Mouse (Mus musculus) olfactory bulb, adult 2 months (tissue): ENCODE results near the gene Spink4. TPM values are rescaled to one million over a fixed set of nuclear protein-coding genes. Genes with fewer than 3 reads are reported as not detected.

Source experiments
- H3K27ac ChIP-seq: fragments of 200-500 bp; 2 replicates; pipeline ENCODE4 v1.5.1; 2012; ENCODE audit warnings: low read depth, low read length; ENCODE audit not compliant: insufficient read depth
- H3K4me1 ChIP-seq: fragments of 200-500 bp; 2 replicates; pipeline ENCODE4 v1.6.1; 2012; ENCODE audit warnings: low read length; ENCODE audit not compliant: control insufficient read depth, insufficient read depth
- H3K4me3 ChIP-seq: fragments of 200-500 bp; 2 replicates; pipeline ENCODE4 v1.5.1; 2012; ENCODE audit warnings: mild to moderate bottlenecking, low read depth, low read length, moderate library complexity; ENCODE audit not compliant: insufficient read depth
- CTCF ChIP-seq: fragments of 200-500 bp; IDR thresholded peaks from 2 replicates; pipeline ENCODE4 v1.5.1; 2012; ENCODE audit warnings: low read depth, mild to moderate bottlenecking, low read length, moderate library complexity; ENCODE audit not compliant: insufficient read depth
- POLR2A ChIP-seq: fragments of 200-500 bp; IDR thresholded peaks from 2 replicates; pipeline ENCODE4 v1.6.1; 2012; ENCODE audit warnings: mild to moderate bottlenecking, low read depth, low read length, moderate library complexity; ENCODE audit not compliant: insufficient read depth
- WGBS: fragments of 180-500 bp; shearing (Covaris S2); methylation state at CpG from one replicate; pipeline ENCODE4 v1.1.7; 2018; 5-methylcytosine and 5-hydroxymethylcytosine counted together
- polyA plus RNA-seq: library from polyadenylated mRNA; stranded (reverse); fragments of >200 nt; gene quantifications from 2 replicates; pipeline ENCODE4 v1.2.4, GENCODE M21; 2012; ENCODE audit warnings: low replicate concordance; ENCODE audit not compliant: missing spikeins, insufficient read depth, insufficient read length

Gene Spink4
- polyA plus RNA-seq, 1 experiment = not detected

- Histone ChIP-seq H3K4me1 (peaks cover 6% of the 10 kb centered on the region; the same call in 1 of the 2 replicates), H3K27ac (peak overlapping the region; percentile 88), H3K4me3 (peak overlapping the region; percentile 98)
- 8% methylated on average over 12 of the region's 13 CpGs for WGBS
- TF ChIP-seq CTCF = no peak
- no peak for TF ChIP-seq POLR2A
Measured at GRCm38 (mm10) chr4:40969781-40970591, 50.1 kb downstream of the Spink4 start.

- TF ChIP-seq POLR2A (no peak), CTCF (no peak)
- H3K4me1 ChIP-seq = peaks cover 6% of the 10 kb centered on the region; the same call in 1 of the 2 replicates
- H3K4me3 ChIP-seq = peak overlapping the region; percentile 98
- WGBS = under 1% methylated on average over 16 of the region's 16 CpGs
- H3K27ac ChIP-seq = peak overlapping the region; percentile 88
Measured at GRCm38 (mm10) chr4:40970592-40970841, 50.7 kb downstream of the Spink4 start.

GRCm38 (mm10) chr4:40970842-40971701 is 51.2 kb downstream of the Spink4 start, which contains the start of gene Nfx1:
TSS of gene Nfx1 (plus strand) at chr4:40970906.
- TF ChIP-seq CTCF = no peak
- peak; percentile 87 for TF ChIP-seq POLR2A
- under 1% methylated on average over 84 of the region's 85 CpGs for WGBS
- peak within 1 kb of the TSS; percentile 88 for H3K27ac ChIP-seq
- peaks cover 6% of the 10 kb centered on the region; the same call in 1 of the 2 replicates for H3K4me1 ChIP-seq
- H3K4me3 ChIP-seq = peak within 1 kb of the TSS; percentile 98

GRCm38 (mm10) chr4:40971744-40972143 is 51.9 kb downstream of the Spink4 start:
- no peak overlapping the region for H3K27ac ChIP-seq
- 21% methylated on average over 13 of the region's 13 CpGs for WGBS
- H3K4me1 ChIP-seq = peaks cover 9% of the 10 kb centered on the region; the same call in 1 of the 2 replicates
- 0 out of 2 replicates have a peak overlapping the region, but pooled peaks have one; percentile 98 for H3K4me3 ChIP-seq
- TF ChIP-seq CTCF = peak; percentile 51; the same call in 1 of the 2 replicates
- TF ChIP-seq POLR2A = no peak

DNA sequence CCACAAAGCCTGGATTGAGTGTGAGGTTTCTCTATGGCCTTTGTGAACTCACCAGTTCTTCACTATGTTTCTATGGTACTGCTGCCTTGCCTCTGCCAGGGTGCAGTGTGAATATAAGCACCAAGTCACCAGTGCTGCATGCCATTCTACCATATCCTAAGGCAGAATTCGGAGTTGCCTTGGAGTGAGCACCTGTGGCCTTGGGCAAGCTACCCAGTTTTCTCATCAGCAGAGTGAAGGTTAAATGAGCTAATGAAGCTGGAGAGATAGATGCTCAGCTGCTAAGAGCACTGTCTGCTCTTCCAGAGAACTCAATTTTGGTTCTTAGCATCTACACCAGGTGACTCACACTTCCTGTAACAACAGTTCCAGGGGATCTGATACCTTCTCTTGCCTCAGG is 54.2 kb downstream of the Spink4 start:
- Histone ChIP-seq H3K4me3 (no peak overlapping the region), H3K27ac (no peak overlapping the region), H3K4me1 (peaks cover 11% of the 10 kb centered on the region; the same call in 1 of the 2 replicates)
- TF ChIP-seq CTCF (no peak), POLR2A (no peak)
- 91% methylated on average over 1 of the region's 1 CpGs for WGBS

DNA sequence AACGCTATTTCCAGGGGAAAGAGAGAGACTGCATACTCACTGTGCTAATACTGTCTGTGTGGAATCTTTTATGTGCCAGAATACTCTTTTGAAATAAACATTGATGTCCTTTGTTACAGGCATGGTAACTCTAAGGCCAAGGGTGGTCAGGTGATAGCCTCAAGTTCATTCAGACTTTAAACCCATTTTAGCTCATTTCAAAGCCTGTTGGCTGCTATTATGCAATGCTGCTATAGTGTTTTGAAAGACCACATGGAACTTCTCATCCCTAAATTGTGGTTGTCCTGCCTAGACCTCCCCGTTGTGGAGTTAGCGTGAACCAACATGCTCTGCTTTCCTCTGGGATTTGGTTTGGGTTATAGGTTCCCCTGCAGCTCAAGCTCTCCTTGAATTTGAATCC is 55.8 kb downstream of the Spink4 start:
- Histone ChIP-seq H3K4me1 (peaks cover 8% of the 10 kb centered on the region; the same call in 1 of the 2 replicates), H3K4me3 (no peak overlapping the region), H3K27ac (0 out of 2 replicates have a peak overlapping the region, but pooled peaks have one; percentile 26)
- 67% methylated on average over 3 of the region's 3 CpGs for WGBS
- TF ChIP-seq CTCF (no peak), POLR2A (no peak)

DNA sequence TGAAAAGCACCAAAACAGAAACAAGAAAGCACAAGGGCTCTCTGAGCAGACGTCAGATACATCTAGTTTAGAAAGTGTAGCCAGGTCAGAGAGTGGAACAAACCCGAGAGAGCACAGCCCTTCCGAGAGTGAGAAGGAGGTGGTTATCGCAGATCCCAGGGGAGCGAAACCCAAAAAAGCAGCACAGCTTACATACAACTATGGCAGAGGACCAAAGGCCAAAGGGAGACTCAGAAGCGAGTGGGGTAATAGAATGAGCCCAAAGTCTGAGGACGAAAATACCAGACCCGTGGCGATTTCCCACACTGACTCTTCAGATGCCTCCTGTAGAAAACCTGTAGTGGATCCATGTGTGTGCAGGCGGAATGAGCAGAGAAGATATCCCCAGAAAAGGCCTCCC is 56.8 kb downstream of the Spink4 start:
- H3K4me1 ChIP-seq = peaks cover 8% of the 10 kb centered on the region; the same call in 1 of the 2 replicates
- 92% methylated on average over 10 of the region's 10 CpGs for WGBS
- H3K4me3 ChIP-seq = no peak overlapping the region
- no peak overlapping the region for H3K27ac ChIP-seq
- TF ChIP-seq CTCF (no peak), POLR2A (no peak)

DNA sequence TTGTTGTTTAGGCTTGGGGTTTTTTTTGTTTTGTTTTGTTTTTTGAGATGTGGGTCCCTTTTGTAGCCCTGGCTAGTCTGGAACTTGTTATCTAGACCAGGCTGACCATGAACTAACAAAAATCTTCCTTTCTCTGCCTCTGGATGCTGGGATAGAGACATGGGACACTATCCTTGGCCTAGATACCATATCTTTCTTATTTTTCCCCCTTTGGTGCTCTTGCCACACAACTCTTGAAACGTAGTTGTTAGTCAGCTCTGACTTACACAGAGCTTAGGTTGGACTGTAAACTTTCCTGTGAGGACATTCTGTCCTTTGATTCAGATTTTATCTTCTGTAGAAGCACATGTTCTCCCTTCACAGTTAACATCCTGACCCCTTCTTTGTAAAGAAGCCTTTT is 59.6 kb downstream of the Spink4 start:
- Histone ChIP-seq H3K4me1 (peaks cover 5% of the 10 kb centered on the region; the same call in 1 of the 2 replicates), H3K4me3 (no peak overlapping the region), H3K27ac (no peak overlapping the region)
- WGBS = 90% methylated on average over 1 of the region's 1 CpGs
- no peak for TF ChIP-seq CTCF
- TF ChIP-seq POLR2A = no peak

Other genes with a start within 250 kb of the Spink4 start
- not detected in 2 replicates for gene Aptx, start 216.9 kb upstream of the Spink4 start, polyA plus RNA-seq
- gene Dnaja1, start 197.9 kb upstream of the Spink4 start, polyA plus RNA-seq = 375 TPM in 1 of 2 replicates, not detected in the other
- not detected in 2 replicates for gene Smu1, start 162.1 kb upstream of the Spink4 start, polyA plus RNA-seq
- not detected in 2 replicates for gene B4galt1, start 66.0 kb upstream of the Spink4 start, polyA plus RNA-seq
- gene Bag1, start 28.2 kb downstream of the Spink4 start, polyA plus RNA-seq = not detected in 2 replicates
- not detected in 2 replicates for gene Chmp5, start 28.4 kb downstream of the Spink4 start, polyA plus RNA-seq
- not detected in 2 replicates for gene Nfx1, start 50.9 kb downstream of the Spink4 start, polyA plus RNA-seq
- not detected in 2 replicates for gene Aqp7, start 128.1 kb downstream of the Spink4 start, polyA plus RNA-seq
- gene Aqp3, start 178.1 kb downstream of the Spink4 start, polyA plus RNA-seq = not detected in 2 replicates
- gene Nol6, start 204.4 kb downstream of the Spink4 start, polyA plus RNA-seq = not detected in 2 replicates
- gene Ube2r2, start 215.7 kb downstream of the Spink4 start, polyA plus RNA-seq = not detected in 2 replicates